Mouse (Mus musculus) myocyte (in vitro differentiated cells): ENCODE measurements around the gene Eif3i. TPM values are rescaled to one million over a fixed set of nuclear protein-coding genes. Genes with fewer than 3 reads are reported as not detected.
"Not testable (repeated sequence)": the region's sequence is repeated elsewhere in the genome, so short reads cannot be mapped to it uniquely, and the experiment has no call there.

ENCODE experiments used
- H3K27me3 ChIP-seq: one replicate; pipeline ENCODE4 v1.6.1; 2011; ENCODE audit not compliant: control insufficient read depth, insufficient read depth, insufficient read length
- H3K36me3 ChIP-seq: one replicate; pipeline ENCODE4 v1.6.1; 2011; ENCODE audit not compliant: control insufficient read depth, insufficient read depth
- H3K4me2 ChIP-seq: one replicate; pipeline ENCODE4 v1.6.1; 2011; ENCODE audit warnings: low read depth, control low read depth
- H3K4me3 ChIP-seq: one replicate; pipeline ENCODE4 v1.5.1; 2011; ENCODE audit warnings: mild to moderate bottlenecking, control low read depth, moderate library complexity
- H3K79me2 ChIP-seq: one replicate; pipeline ENCODE4 v1.6.1; 2011; ENCODE audit not compliant: control insufficient read depth, insufficient read depth
- H3ac ChIP-seq: one replicate; pipeline ENCODE4 v1.6.1; 2011; ENCODE audit not compliant: control insufficient read depth, insufficient read length
- CEBPB ChIP-seq: IDR thresholded peaks from 2 replicates; pipeline ENCODE4 v1.6.1; 2011; ENCODE audit warnings: mild to moderate bottlenecking, moderate library complexity; ENCODE audit not compliant: poor library complexity, insufficient read depth, severe bottlenecking
- E2F4 ChIP-seq: IDR thresholded peaks from one replicate; pipeline ENCODE4 v1.6.1; 2011; ENCODE audit warnings: mild to moderate bottlenecking, control low read depth, moderate library complexity; ENCODE audit not compliant: insufficient read depth
- MAX ChIP-seq: IDR thresholded peaks from one replicate; pipeline ENCODE4 v1.6.1; 2011; ENCODE audit warnings: low read depth, mild to moderate bottlenecking, control low read depth
- MYOD1 ChIP-seq, 3 experiments: IDR thresholded peaks; one replicate each; pipeline ENCODE4 v1.6.1; 2011; ENCODE audit warnings: control low read depth in 2 of 3, low read depth in 2 of 3, mild to moderate bottlenecking in 2 of 3, moderate library complexity in 1 of 3; ENCODE audit not compliant: insufficient read length in 2 of 3, control insufficient read depth in 1 of 3
- MYOG ChIP-seq, 3 experiments: IDR thresholded peaks; one replicate each; pipeline ENCODE4 v1.6.1; 2011; ENCODE audit warnings: control low read depth in 2 of 3, low read depth in 2 of 3, mild to moderate bottlenecking in 2 of 3; ENCODE audit not compliant: insufficient read length in 2 of 3, control insufficient read depth in 1 of 3, insufficient read depth in 1 of 3
- POLR2A ChIP-seq: IDR thresholded peaks from one replicate; pipeline ENCODE4 v1.6.1; 2011; ENCODE audit warnings: low read depth, mild to moderate bottlenecking, control low read depth, moderate library complexity; ENCODE audit not compliant: insufficient read length
- POLR2AphosphoS2 ChIP-seq: IDR thresholded peaks from one replicate; pipeline ENCODE4 v1.6.1; 2011; ENCODE audit warnings: low read depth, control low read depth; ENCODE audit not compliant: insufficient read length
- REST ChIP-seq: IDR thresholded peaks from one replicate; pipeline ENCODE4 v1.6.1; 2011; ENCODE audit warnings: mild to moderate bottlenecking, control low read depth, moderate library complexity; ENCODE audit not compliant: insufficient read depth, insufficient read length
- SRF ChIP-seq: IDR thresholded peaks from one replicate; pipeline ENCODE4 v1.6.1; 2011; ENCODE audit warnings: low read depth; ENCODE audit not compliant: control insufficient read depth, insufficient read length
- TCF12 ChIP-seq: IDR thresholded peaks from one replicate; pipeline ENCODE4 v1.6.1; 2011; ENCODE audit warnings: mild to moderate bottlenecking, control low read depth; ENCODE audit not compliant: poor library complexity, insufficient read depth, severe bottlenecking
- TCF3 ChIP-seq: IDR thresholded peaks from one replicate; pipeline ENCODE4 v1.6.1; 2011; ENCODE audit warnings: low read depth, control low read depth; ENCODE audit not compliant: insufficient read length
- USF1 ChIP-seq: IDR thresholded peaks from one replicate; pipeline ENCODE4 v1.6.1; 2011; ENCODE audit warnings: low read depth, mild to moderate bottlenecking, control low read depth, moderate library complexity
- polyA plus RNA-seq: library from polyadenylated mRNA; unstranded; fragments of >200 nt; fragmentation: generic; extraction: Trizol; gene quantifications from one replicate; pipeline ENCODE4 v1.2.1, GENCODE M21; 2012; ENCODE audit warnings: missing spikeins

Eif3i gene
- polyA plus RNA-seq, 1 experiment: 358 TPM

- TF ChIP-seq POLR2A (no peak), TCF12 (no peak), REST (no peak), E2F4 (no peak), TCF3 (no peak), USF1 (no peak), MAX (no peak), POLR2AphosphoS2 (no peak), MYOD1 (IDR thresholded peaks at IDR 0.05; ENCODE audit: control insufficient read depth in 1 of 3, insufficient read length in 2 of 3, low read depth in 2 of 3) (no peak), CEBPB (no peak), SRF (no peak), MYOG (IDR thresholded peaks at IDR 0.05; ENCODE audit: control insufficient read depth in 1 of 3, insufficient read depth in 1 of 3, insufficient read length in 2 of 3, low read depth in 2 of 3) (no peak)
- H3K4me2 ChIP-seq: no peak overlapping the region
- no peaks in the 10 kb centered on the region for H3K79me2 ChIP-seq
- no peaks in the 10 kb centered on the region for H3K27me3 ChIP-seq
- H3K4me3 ChIP-seq: no peak overlapping the region
- no peaks in the 10 kb centered on the region for H3K36me3 ChIP-seq
- H3ac ChIP-seq: no peak overlapping the region
Measured at GRCm38 (mm10) chr4:129558321-129558955, 42.0 kb downstream of the Eif3i start.

- H3K4me2 ChIP-seq: peak overlapping the region; percentile 87
- no peak overlapping the region for H3ac ChIP-seq
- H3K27me3 ChIP-seq: no peaks in the 10 kb centered on the region
- TF ChIP-seq MYOD1 (IDR thresholded peaks at IDR 0.05; ENCODE audit: control insufficient read depth in 1 of 3, insufficient read length in 2 of 3, low read depth in 2 of 3) (no peak), MAX (no peak), TCF3 (no peak), SRF (no peak), POLR2AphosphoS2 (no peak), MYOG (IDR thresholded peaks at IDR 0.05; ENCODE audit: control insufficient read depth in 1 of 3, insufficient read depth in 1 of 3, insufficient read length in 2 of 3, low read depth in 2 of 3) (no peak), POLR2A (no peak), TCF12 (no peak), E2F4 (no peak)
- H3K4me3 ChIP-seq: peak overlapping the region; percentile 50
- no peaks in the 10 kb centered on the region for H3K36me3 ChIP-seq
- no peaks in the 10 kb centered on the region for H3K79me2 ChIP-seq
Measured at GRCm38 (mm10) chr4:129557256-129557808, 43.1 kb downstream of the Eif3i start.

DNA sequence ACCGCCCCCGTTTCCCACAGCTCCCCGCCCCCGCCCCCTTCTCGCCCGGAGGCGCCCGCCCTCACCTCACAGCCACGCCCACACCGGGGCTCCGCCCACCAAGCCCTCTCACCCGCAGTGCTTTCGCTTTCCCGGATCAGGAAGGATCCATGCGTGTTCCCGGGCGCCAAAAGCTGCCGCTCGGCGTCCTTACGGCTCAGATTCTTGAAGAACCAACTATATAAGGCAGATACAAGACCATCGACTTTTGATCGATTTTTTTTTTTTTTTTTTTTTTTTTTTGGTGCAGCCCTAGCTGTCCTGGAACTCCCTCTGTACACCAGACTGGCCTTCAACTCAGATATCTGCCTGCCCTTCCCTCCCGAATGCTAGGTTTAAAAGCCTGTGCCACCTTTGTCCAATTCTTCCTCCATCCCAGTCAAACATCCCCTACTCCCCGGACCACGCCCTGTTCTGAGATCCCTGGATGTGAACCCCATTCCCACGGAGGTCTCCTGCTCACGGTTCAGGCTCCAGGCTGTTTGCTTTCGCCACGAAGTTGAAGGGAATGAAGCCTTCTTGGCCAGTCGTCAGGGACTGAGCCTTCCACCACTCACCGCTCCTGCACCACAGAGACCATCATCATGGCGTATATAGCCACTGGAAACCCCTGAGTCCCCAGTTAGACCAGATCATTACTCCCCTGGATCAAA lies 43.8 kb downstream of the Eif3i start:
- TF ChIP-seq POLR2A: peak; percentile 81
- no peak for TF ChIP-seq MAX
- no peak for TF ChIP-seq TCF12
- TF ChIP-seq POLR2AphosphoS2: peak; percentile 83
- H3ac ChIP-seq: no peak overlapping the region
- no peaks in the 10 kb centered on the region for H3K79me2 ChIP-seq
- peak overlapping the region; percentile 87 for H3K4me2 ChIP-seq
- H3K27me3 ChIP-seq: no peaks in the 10 kb centered on the region
- H3K4me3 ChIP-seq: peak overlapping the region; percentile 50
- H3K36me3 ChIP-seq: no peaks in the 10 kb centered on the region

DNA sequence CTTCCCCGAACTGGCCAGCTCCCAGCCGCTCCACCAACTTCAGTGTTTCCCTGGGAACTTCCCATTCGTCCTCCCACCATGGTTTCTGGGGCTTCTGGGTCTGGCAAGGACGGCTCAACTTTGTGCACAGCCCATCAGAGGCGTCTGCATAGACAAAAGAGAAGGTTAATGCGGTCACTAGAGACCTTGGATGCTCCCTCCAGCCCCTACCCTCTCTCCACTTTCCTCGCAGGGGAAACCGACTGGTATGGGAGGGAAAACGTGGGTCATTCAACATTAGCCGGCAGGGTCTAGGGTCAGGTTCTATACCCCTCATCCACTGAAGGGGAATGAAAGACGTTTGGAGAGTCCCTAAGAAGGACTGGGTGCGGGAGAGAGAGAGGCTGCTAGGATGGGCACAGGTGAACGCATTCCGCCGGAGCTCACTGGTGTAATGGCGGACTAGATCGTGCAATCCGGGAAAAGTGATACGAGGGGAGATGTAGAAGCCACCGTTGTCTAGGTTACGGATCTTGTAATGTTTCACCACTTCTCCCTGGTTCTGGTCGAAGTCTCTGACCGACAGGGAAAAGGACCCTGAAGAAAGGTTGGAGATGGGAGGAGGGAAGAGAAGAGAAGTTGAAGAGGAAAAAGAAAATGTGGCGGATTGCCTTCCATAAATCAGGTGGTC lies 44.5 kb downstream of the Eif3i start:
- TF ChIP-seq CEBPB (0 out of 2 replicates have a peak, but pooled peaks have one; percentile 22), REST (no peak)
- peak overlapping the region; percentile 50 for H3K4me3 ChIP-seq
- peak overlapping the region; percentile 87 for H3K4me2 ChIP-seq
- no peak overlapping the region for H3ac ChIP-seq
- no peaks in the 10 kb centered on the region for H3K79me2 ChIP-seq
- H3K27me3 ChIP-seq: no peaks in the 10 kb centered on the region
- H3K36me3 ChIP-seq: no peaks in the 10 kb centered on the region

- no peak overlapping the region for H3ac ChIP-seq
- peak overlapping the region; percentile 50 for H3K4me3 ChIP-seq
- TF ChIP-seq POLR2A (no peak), POLR2AphosphoS2 (no peak), TCF12 (no peak), SRF (no peak), MAX (no peak), MYOG (IDR thresholded peaks at IDR 0.05; ENCODE audit: control insufficient read depth in 1 of 3, insufficient read depth in 1 of 3, insufficient read length in 2 of 3, low read depth in 2 of 3) (no peak), MYOD1 (IDR thresholded peaks at IDR 0.05; ENCODE audit: control insufficient read depth in 1 of 3, insufficient read length in 2 of 3, low read depth in 2 of 3) (no peak), CEBPB (no peak), USF1 (no peak), E2F4 (no peak), REST (no peak), TCF3 (no peak)
- H3K36me3 ChIP-seq: no peaks in the 10 kb centered on the region
- H3K79me2 ChIP-seq: no peaks in the 10 kb centered on the region
- no peaks in the 10 kb centered on the region for H3K27me3 ChIP-seq
- H3K4me2 ChIP-seq: peak overlapping the region; percentile 87
Measured at GRCm38 (mm10) chr4:129555421-129555861, 45.0 kb downstream of the Eif3i start.

GRCm38 (mm10) chr4:129554512-129554911 lies 45.9 kb downstream of the Eif3i start:
- not testable (repeated sequence) for H3K4me2 ChIP-seq, H3K79me2 ChIP-seq, H3ac ChIP-seq, H3K27me3 ChIP-seq, H3K4me3 ChIP-seq, H3K36me3 ChIP-seq
